Mouse (Mus musculus): ENCODE measurements around the gene Ano10. TPM values are rescaled to one million over a fixed set of nuclear protein-coding genes. Genes with fewer than 3 reads are reported as not detected.

Ano10 gene
- total RNA-seq, 2 experiments from 2014 or later: 18.3 to 18.8 TPM

GRCm38 (mm10) chr9:122233972-122234345 lies 60.3 kb downstream of the Ano10 start:
- Histone ChIP-seq H3K27ac (no peak overlapping the region), H3K4me3 (no peak overlapping the region)
- no peak for DNase-seq (ENCODE audit: low spot score in 2 of 2)
- TF ChIP-seq CTCF (conservative IDR thresholded peaks at IDR 0.05): no peak

- TF ChIP-seq CTCF (conservative IDR thresholded peaks at IDR 0.05): no peak
- Histone ChIP-seq H3K4me3 (no peak overlapping the region), H3K27ac (no peak overlapping the region)
- no peak for DNase-seq (ENCODE audit: low spot score in 2 of 2)
Measured at GRCm38 (mm10) chr9:122233316-122233971, 60.8 kb downstream of the Ano10 start.

GRCm38 (mm10) chr9:122232912-122233311 lies 61.3 kb downstream of the Ano10 start:
- TF ChIP-seq CTCF (conservative IDR thresholded peaks at IDR 0.05): no peak
- DNase-seq (ENCODE audit: low spot score in 2 of 2): no peak
- H3K4me3 ChIP-seq: no peak overlapping the region
- no peak overlapping the region for H3K27ac ChIP-seq

- no peak for TF ChIP-seq CTCF (conservative IDR thresholded peaks at IDR 0.05)
- DNase-seq (ENCODE audit: low spot score in 2 of 2): no peak
Measured at GRCm38 (mm10) chr9:122230701-122231100, 63.5 kb downstream of the Ano10 start.

GRCm38 (mm10) chr9:122226419-122226818 lies 67.8 kb downstream of the Ano10 start:
- Histone ChIP-seq H3K27ac (no peak overlapping the region), H3K4me3 (no peak overlapping the region)
- no peak for TF ChIP-seq CTCF (conservative IDR thresholded peaks at IDR 0.05)

More at GRCm38 (mm10) chr9:122230701-122231100, 63.5 kb downstream of the Ano10 start:
- Histone ChIP-seq H3K27ac (no peak overlapping the region), H3K4me3 (no peak overlapping the region)

GRCm38 (mm10) chr9:122225309-122225708 lies 68.9 kb downstream of the Ano10 start:
- DNase-seq (ENCODE audit: low spot score in 2 of 2): peak; percentile 47 to 53
- Histone ChIP-seq H3K4me3 (no peak overlapping the region), H3K27ac (no peak overlapping the region)
- TF ChIP-seq CTCF (conservative IDR thresholded peaks at IDR 0.05): peak; percentile 86

More at GRCm38 (mm10) chr9:122226419-122226818, 67.8 kb downstream of the Ano10 start:
- no peak for DNase-seq (ENCODE audit: low spot score in 2 of 2)

GRCm38 (mm10) chr9:122223005-122223404 lies 71.2 kb downstream of the Ano10 start:
- Histone ChIP-seq H3K27ac (no peak overlapping the region), H3K4me3 (no peak overlapping the region)
- no peak for TF ChIP-seq CTCF (conservative IDR thresholded peaks at IDR 0.05)
- DNase-seq (ENCODE audit: low spot score in 2 of 2): no peak

- Histone ChIP-seq H3K4me3 (no peak overlapping the region), H3K27ac (no peak overlapping the region)
- no peak for TF ChIP-seq CTCF (conservative IDR thresholded peaks at IDR 0.05)
- no peak for DNase-seq (ENCODE audit: low spot score in 2 of 2)
Measured at GRCm38 (mm10) chr9:122219934-122220333, 74.3 kb downstream of the Ano10 start.

GRCm38 (mm10) chr9:122216945-122217529 lies 77.2 kb downstream of the Ano10 start:
- no peak overlapping the region for H3K27ac ChIP-seq
- TF ChIP-seq CTCF (conservative IDR thresholded peaks at IDR 0.05): no peak
- no peak overlapping the region for H3K4me3 ChIP-seq
- DNase-seq (ENCODE audit: low spot score in 2 of 2): no peak

- no peak for DNase-seq (ENCODE audit: low spot score in 2 of 2)
- no peak for TF ChIP-seq CTCF (conservative IDR thresholded peaks at IDR 0.05)
- Histone ChIP-seq H3K4me3 (no peak overlapping the region), H3K27ac (no peak overlapping the region)
Measured at GRCm38 (mm10) chr9:122215118-122215517, 79.1 kb downstream of the Ano10 start.

GRCm38 (mm10) chr9:122208311-122208710 lies 85.9 kb downstream of the Ano10 start:
- no peak overlapping the region for H3K27ac ChIP-seq
- TF ChIP-seq CTCF (conservative IDR thresholded peaks at IDR 0.05): no peak
- DNase-seq (ENCODE audit: low spot score in 2 of 2): no peak
- H3K4me3 ChIP-seq: no peak overlapping the region

GRCm38 (mm10) chr9:122205543-122206200 lies 88.6 kb downstream of the Ano10 start:
- no peak for DNase-seq (ENCODE audit: low spot score in 2 of 2)
- no peak for TF ChIP-seq CTCF (conservative IDR thresholded peaks at IDR 0.05)

GRCm38 (mm10) chr9:122204508-122204907 lies 89.7 kb downstream of the Ano10 start:
- Histone ChIP-seq H3K4me3 (no peak overlapping the region), H3K27ac (no peak overlapping the region)
- peak; percentile 60 for TF ChIP-seq CTCF (conservative IDR thresholded peaks at IDR 0.05)
- no peak for DNase-seq (ENCODE audit: low spot score in 2 of 2)

More at GRCm38 (mm10) chr9:122205543-122206200, 88.6 kb downstream of the Ano10 start:
- no peak overlapping the region for H3K27ac ChIP-seq
- no peak overlapping the region for H3K4me3 ChIP-seq
